Mouse (Mus musculus) midbrain, postnatal 0 days (tissue): Measurements from ENCODE around the gene Sae1. TPM values are rescaled to one million over a fixed set of nuclear protein-coding genes. Genes with fewer than 3 reads are reported as not detected.

ENCODE experiments used
- ATAC-seq: fragments of 200-750 bp; cut with Nextera tagmentation; 2 replicates; pipeline ENCODE4 v1.8.0; 2017; ENCODE audit warnings: moderate number of reproducible peaks, mild to moderate bottlenecking, moderate TSS enrichment, moderate library complexity; ENCODE audit not compliant: low FRiP score
- DNase-seq: peaks from one replicate; pipeline ENCODE4 v3.0.0-alpha.2; 2015; ENCODE audit warnings: low spot score
- H3K27ac ChIP-seq: fragments of 300-500 bp; sonication (generic); 2 replicates; pipeline ENCODE4 v1.5.1; 2014; ENCODE audit warnings: low read depth, mild to moderate bottlenecking, low read length, mixed read lengths
- H3K27me3 ChIP-seq: fragments of 300-500 bp; sonication (generic); 2 replicates; pipeline ENCODE4 v1.6.1; 2014; ENCODE audit warnings: low read length, control low read depth, mixed read lengths; ENCODE audit not compliant: insufficient read depth
- H3K36me3 ChIP-seq: fragments of 300-500 bp; sonication (generic); 2 replicates; pipeline ENCODE4 v1.6.1; 2014; ENCODE audit warnings: low read length, control low read depth, mixed read lengths; ENCODE audit not compliant: insufficient read depth
- H3K4me1 ChIP-seq: fragments of 300-500 bp; sonication (generic); 2 replicates; pipeline ENCODE4 v1.6.1; 2014; ENCODE audit warnings: mild to moderate bottlenecking, control low read depth, antibody characterized with exemption, low read length, mixed read lengths; ENCODE audit not compliant: insufficient read depth
- H3K4me2 ChIP-seq: fragments of 300-500 bp; sonication (generic); 2 replicates; pipeline ENCODE4 v1.6.1; 2014; ENCODE audit warnings: low read depth, mild to moderate bottlenecking, low read length, mixed read lengths; ENCODE audit not compliant: poor library complexity, severe bottlenecking
- H3K4me3 ChIP-seq: fragments of 300-500 bp; sonication (generic); 2 replicates; pipeline ENCODE4 v1.5.1; 2014; ENCODE audit warnings: low read depth, mild to moderate bottlenecking, low read length, moderate library complexity
- H3K9ac ChIP-seq: fragments of 300-500 bp; sonication (generic); replicated peaks from 2 replicates; pipeline ENCODE4 v1.6.1; 2014; ENCODE audit warnings: mild to moderate bottlenecking, low read length, moderate library complexity, mixed read lengths; ENCODE audit not compliant: poor library complexity, severe bottlenecking
- H3K9me3 ChIP-seq: fragments of 300-500 bp; sonication (generic); 2 replicates; pipeline ENCODE4 v1.6.1; 2016; ENCODE audit warnings: low read length, control low read depth
- CTCF ChIP-seq: IDR thresholded peaks from 2 replicates; pipeline ENCODE4 v1.5.1; 2016; ENCODE audit warnings: antibody characterized with exemption, mild to moderate bottlenecking
- WGBS: fragments of 180-500 bp; shearing (Covaris S2); extraction: QIAGEN DNeasy Blood & Tissue Kit; methylation state at CpG from one replicate; pipeline ENCODE4 v1.1.7; 2014; 5-methylcytosine and 5-hydroxymethylcytosine counted together
- polyA plus RNA-seq: library from polyadenylated mRNA; unstranded; fragments of >200 nt; fragmentation: Nextera tagmentation; extraction: Ambion mirVana; gene quantifications from 2 replicates; pipeline ENCODE4 v1.2.1, GENCODE M21; 2015
- total RNA-seq: library from RNA; depleted of rRNA; stranded (reverse); fragments of >200 nt; gene quantifications from 2 replicates; pipeline ENCODE4 v1.2.3, GENCODE M21; 2014

Sae1 gene
- total and polyA plus RNA-seq, 2 experiments from 2014 or later: 84.6 to 195 TPM

DNA sequence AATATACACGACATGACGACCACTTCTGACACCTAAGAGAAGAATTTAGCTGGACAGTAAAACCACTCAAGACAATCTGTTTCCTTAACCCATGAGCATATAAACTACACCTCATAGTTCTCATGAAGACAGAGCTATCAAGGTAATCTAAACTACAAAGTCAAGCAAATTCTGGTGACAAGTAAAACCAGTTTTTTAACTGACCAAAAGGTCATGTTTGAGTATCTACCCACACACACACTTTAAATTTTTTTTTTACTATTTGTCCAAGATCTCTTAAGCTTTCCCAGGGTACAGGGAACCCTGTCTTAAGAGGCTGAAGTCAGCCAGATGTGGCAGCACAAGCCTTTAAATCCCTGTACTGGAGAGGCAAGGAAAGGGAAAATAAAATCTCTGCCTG, 18.8 kb downstream of the Sae1 start:
- no peak for ATAC-seq
- no peak overlapping the region for H3K9ac ChIP-seq
- H3K4me1 ChIP-seq: no peaks in the 10 kb centered on the region
- H3K27me3 ChIP-seq: no peaks in the 10 kb centered on the region
- WGBS: 94% methylated on average over 2 of the region's 2 CpGs
- no peaks in the 10 kb centered on the region for H3K9me3 ChIP-seq
- peaks cover 29% of the 10 kb centered on the region for H3K36me3 ChIP-seq
- H3K4me2 ChIP-seq: no peak overlapping the region
- DNase-seq: no peak
- no peak overlapping the region for H3K27ac ChIP-seq
- H3K4me3 ChIP-seq: no peak overlapping the region
- TF ChIP-seq CTCF: no peak

- WGBS: 81% methylated on average over 4 of the region's 4 CpGs
- Histone ChIP-seq H3K27me3 (no peaks in the 10 kb centered on the region), H3K4me3 (no peak overlapping the region), H3K4me1 (no peaks in the 10 kb centered on the region), H3K27ac (no peak overlapping the region), H3K36me3 (peaks cover 30% of the 10 kb centered on the region), H3K9me3 (no peaks in the 10 kb centered on the region), H3K9ac (no peak overlapping the region), H3K4me2 (no peak overlapping the region)
- no peak for TF ChIP-seq CTCF
- DNase-seq: no peak
- no peak for ATAC-seq
Measured at GRCm38 (mm10) chr7:16366669-16367068, 20.9 kb downstream of the Sae1 start.

- H3K36me3 ChIP-seq: peaks cover 30% of the 10 kb centered on the region
- H3K4me1 ChIP-seq: no peaks in the 10 kb centered on the region
- no peak for TF ChIP-seq CTCF
Measured at GRCm38 (mm10) chr7:16366133-16366646, 21.4 kb downstream of the Sae1 start.

DNA sequence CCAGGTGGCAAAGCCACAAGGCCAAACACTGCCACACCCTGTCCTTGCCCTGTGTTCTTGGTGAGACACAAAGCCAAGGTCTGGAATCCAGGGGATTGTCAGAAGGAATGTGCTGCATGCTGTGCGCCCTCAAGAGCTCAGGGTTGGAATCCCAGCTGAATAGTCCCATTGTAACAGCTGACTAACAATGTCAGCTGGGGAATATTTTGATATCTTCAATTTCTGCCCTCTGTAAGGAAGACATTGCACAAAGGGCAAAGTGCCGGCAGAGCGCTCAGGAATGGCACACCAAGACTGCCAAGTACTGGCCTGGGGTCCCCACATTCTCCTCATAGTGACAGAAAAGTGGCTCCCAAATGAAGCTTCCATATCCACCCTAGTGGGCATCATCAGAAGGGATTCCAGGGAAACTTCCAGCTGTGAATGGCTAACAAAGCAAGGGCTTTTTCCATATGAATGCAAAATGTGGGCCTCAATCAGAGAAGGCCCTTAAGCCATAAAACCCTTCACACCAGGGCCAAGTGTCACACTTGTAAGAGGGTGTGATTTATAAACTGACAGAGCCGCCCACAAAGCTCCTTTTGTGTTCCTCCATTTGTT, 22.6 kb downstream of the Sae1 start:
- 25% methylated on average over 4 of the region's 4 CpGs for WGBS
- ATAC-seq: no peak

More at GRCm38 (mm10) chr7:16366133-16366646, 21.4 kb downstream of the Sae1 start:
- ATAC-seq: no peak
- Histone ChIP-seq H3K9me3 (no peaks in the 10 kb centered on the region), H3K9ac (no peak overlapping the region), H3K27me3 (no peaks in the 10 kb centered on the region), H3K27ac (no peak overlapping the region), H3K4me3 (no peak overlapping the region), H3K4me2 (no peak overlapping the region)
- 73% methylated on average over 10 of the region's 10 CpGs for WGBS
- no peak for DNase-seq

GRCm38 (mm10) chr7:16364319-16364718, 23.3 kb downstream of the Sae1 start:
- no peaks in the 10 kb centered on the region for H3K4me1 ChIP-seq
- no peak for DNase-seq
- H3K4me3 ChIP-seq: no peak overlapping the region
- H3K27me3 ChIP-seq: no peaks in the 10 kb centered on the region
- no peak overlapping the region for H3K4me2 ChIP-seq
- no peak overlapping the region for H3K9ac ChIP-seq
- WGBS: 93% methylated on average over 1 of the region's 1 CpGs
- no peaks in the 10 kb centered on the region for H3K9me3 ChIP-seq
- no peak for ATAC-seq
- H3K36me3 ChIP-seq: peaks cover 30% of the 10 kb centered on the region
- no peak for TF ChIP-seq CTCF
- H3K27ac ChIP-seq: no peak overlapping the region

More for the DNA sequence above, 22.6 kb downstream of the Sae1 start:
- Histone ChIP-seq H3K36me3 (peaks cover 30% of the 10 kb centered on the region), H3K9me3 (no peaks in the 10 kb centered on the region), H3K4me2 (no peak overlapping the region), H3K4me3 (no peak overlapping the region), H3K27ac (no peak overlapping the region), H3K27me3 (no peaks in the 10 kb centered on the region), H3K4me1 (no peaks in the 10 kb centered on the region), H3K9ac (no peak overlapping the region)
- peak; percentile 1; the same call in 1 of the 2 replicates for TF ChIP-seq CTCF
- peak; percentile 38 for DNase-seq

- no peaks in the 10 kb centered on the region for H3K27me3 ChIP-seq
- TF ChIP-seq CTCF: no peak
- H3K4me3 ChIP-seq: no peak overlapping the region
- ATAC-seq: no peak
- peaks cover 37% of the 10 kb centered on the region for H3K36me3 ChIP-seq
- no peak for DNase-seq
- H3K27ac ChIP-seq: no peak overlapping the region
- WGBS: 98% methylated on average over 3 of the region's 3 CpGs
- H3K4me2 ChIP-seq: no peak overlapping the region
- H3K9me3 ChIP-seq: no peaks in the 10 kb centered on the region
- no peak overlapping the region for H3K9ac ChIP-seq
- no peaks in the 10 kb centered on the region for H3K4me1 ChIP-seq
Measured at GRCm38 (mm10) chr7:16357602-16358001, 30.0 kb downstream of the Sae1 start.
